Mouse (Mus musculus) hindbrain, postnatal 0 days (tissue): ENCODE data around the gene Atp5f1. TPM values are rescaled to one million over a fixed set of nuclear protein-coding genes. Genes with fewer than 3 reads are reported as not detected.
A peak's percentile ranks its signal among the peaks of the same experiment; 100 is the strongest.
"Not testable (repeated sequence)": the region's sequence is repeated elsewhere in the genome, so short reads cannot be mapped to it uniquely, and the experiment has no call there.

Experiments
- ATAC-seq: fragments of 200-750 bp; cut with Nextera tagmentation; 2 replicates; pipeline ENCODE4 v1.8.0; 2017; ENCODE audit warnings: mild to moderate bottlenecking, moderate TSS enrichment, moderate library complexity
- DNase-seq: peaks from one replicate; pipeline ENCODE4 v3.0.0-alpha.2; 2015; ENCODE audit warnings: low spot score
- H3K27ac ChIP-seq: fragments of 300-500 bp; sonication (generic); 2 replicates; pipeline ENCODE4 v1.5.1; 2014; ENCODE audit warnings: mild to moderate bottlenecking
- H3K27me3 ChIP-seq: fragments of 300-500 bp; sonication (generic); 2 replicates; pipeline ENCODE4 v1.6.1; 2014; ENCODE audit warnings: low read length, mixed read lengths; ENCODE audit not compliant: insufficient read depth
- H3K36me3 ChIP-seq: fragments of 300-500 bp; sonication (generic); 2 replicates; pipeline ENCODE4 v1.6.1; 2014; ENCODE audit warnings: low read length, mixed read lengths; ENCODE audit not compliant: insufficient read depth
- H3K4me1 ChIP-seq: fragments of 300-500 bp; sonication (generic); 2 replicates; pipeline ENCODE4 v1.6.1; 2014; ENCODE audit warnings: antibody characterized with exemption, low read length, mixed read lengths; ENCODE audit not compliant: insufficient read depth
- H3K4me2 ChIP-seq: fragments of 300-500 bp; sonication (generic); 2 replicates; pipeline ENCODE4 v1.6.1; 2014; ENCODE audit warnings: low read depth, mild to moderate bottlenecking, low read length, moderate library complexity, mixed read lengths
- H3K4me3 ChIP-seq: fragments of 300-500 bp; sonication (generic); 2 replicates; pipeline ENCODE4 v1.5.1; 2014; ENCODE audit warnings: low read length
- H3K9ac ChIP-seq: fragments of 300-500 bp; sonication (generic); replicated peaks from 2 replicates; pipeline ENCODE4 v1.6.1; 2014; ENCODE audit warnings: mild to moderate bottlenecking, low read length, moderate library complexity, mixed read lengths
- H3K9me3 ChIP-seq: fragments of 300-500 bp; sonication (generic); 2 replicates; pipeline ENCODE4 v1.6.1; 2016; ENCODE audit warnings: low read length, mixed read lengths
- CTCF ChIP-seq: IDR thresholded peaks from 2 replicates; pipeline ENCODE4 v1.5.1; 2016; ENCODE audit warnings: antibody characterized with exemption, control low read depth, low read depth
- WGBS: fragments of 180-500 bp; shearing (Covaris S2); extraction: QIAGEN DNeasy Blood & Tissue Kit; methylation state at CpG from one replicate; pipeline ENCODE4 v1.1.7; 2014; 5-methylcytosine and 5-hydroxymethylcytosine counted together
- polyA plus RNA-seq: library from polyadenylated mRNA; unstranded; fragments of >200 nt; fragmentation: Nextera tagmentation; extraction: Ambion mirVana; gene quantifications from 2 replicates; pipeline ENCODE4 v1.2.1, GENCODE M21; 2015
- total RNA-seq: library from RNA; depleted of rRNA; stranded (reverse); fragments of >200 nt; gene quantifications from 2 replicates; pipeline ENCODE4 v1.2.3, GENCODE M21; 2014; rRNA removed

The Atp5f1 gene
- total RNA-seq (233 and 276 TPM in 2 replicates), polyA plus RNA-seq (607 and 619 TPM in 2 replicates)

- peak within 1 kb of the TSS; percentile 81 for H3K4me3 ChIP-seq
- H3K27me3 ChIP-seq: no peaks in the 10 kb centered on the region
- peaks cover 34% of the 10 kb centered on the region for H3K36me3 ChIP-seq
- peak within 1 kb of the TSS; percentile 94 for H3K9ac ChIP-seq
- H3K4me2 ChIP-seq: peak within 1 kb of the TSS; percentile 80
- no peak for TF ChIP-seq CTCF
- no peak for DNase-seq
- peaks cover 19% of the 10 kb centered on the region for H3K4me1 ChIP-seq
- peak within 1 kb of the TSS; percentile 94 for H3K27ac ChIP-seq
- no peaks in the 10 kb centered on the region for H3K9me3 ChIP-seq
- no peak for ATAC-seq
- 6% methylated on average over 6 of the region's 6 CpGs for WGBS
Measured at GRCm38 (mm10) chr3:105959999-105960398, at the start of gene Atp5f1. Atp5f1 (minus strand) TSS chr3:105960099.

GRCm38 (mm10) chr3:106003360-106003759, 43.5 kb upstream of the Atp5f1 start:
- not testable (repeated sequence) for H3K9ac ChIP-seq, H3K36me3 ChIP-seq, ATAC-seq, DNase-seq, H3K4me2 ChIP-seq, H3K27ac ChIP-seq, H3K4me1 ChIP-seq, H3K9me3 ChIP-seq, H3K4me3 ChIP-seq, H3K27me3 ChIP-seq
- WGBS: 70% methylated on average over 10 of the region's 10 CpGs

- no peaks in the 10 kb centered on the region for H3K4me1 ChIP-seq
- peak overlapping the region; percentile 28 for H3K4me3 ChIP-seq
- DNase-seq (peak; percentile 72), ATAC-seq (peak; percentile 95)
- H3K9me3 ChIP-seq: no peaks in the 10 kb centered on the region
- no peaks in the 10 kb centered on the region for H3K27me3 ChIP-seq
- no peaks in the 10 kb centered on the region for H3K36me3 ChIP-seq
- no peak overlapping the region for H3K27ac ChIP-seq
- H3K9ac ChIP-seq: no peak overlapping the region
- H3K4me2 ChIP-seq: peak overlapping the region; percentile 57
- TF ChIP-seq CTCF: no peak
- WGBS: 19% methylated on average over 17 of the region's 17 CpGs
Measured at GRCm38 (mm10) chr3:106001416-106002370, 41.8 kb upstream of the Atp5f1 start.

- TF ChIP-seq CTCF: no peak
- Histone ChIP-seq H3K4me2 (peak overlapping the region; percentile 57), H3K27me3 (no peaks in the 10 kb centered on the region), H3K36me3 (no peaks in the 10 kb centered on the region), H3K4me1 (no peaks in the 10 kb centered on the region), H3K9me3 (no peaks in the 10 kb centered on the region), H3K9ac (no peak overlapping the region), H3K27ac (no peak overlapping the region), H3K4me3 (peak overlapping the region; percentile 28)
- WGBS: 21% methylated on average over 11 of the region's 11 CpGs
- DNase-seq (peak; percentile 12), ATAC-seq (peak; percentile 45; the same call in 1 of the 2 replicates)
Measured at GRCm38 (mm10) chr3:106000707-106001375, 40.9 kb upstream of the Atp5f1 start.

GRCm38 (mm10) chr3:105994730-105995129, 34.8 kb upstream of the Atp5f1 start:
- no peaks in the 10 kb centered on the region for H3K9me3 ChIP-seq
- no peak overlapping the region for H3K27ac ChIP-seq
- TF ChIP-seq CTCF: no peak
- H3K36me3 ChIP-seq: no peaks in the 10 kb centered on the region
- 74% methylated on average over 2 of the region's 2 CpGs for WGBS
- no peaks in the 10 kb centered on the region for H3K4me1 ChIP-seq
- H3K9ac ChIP-seq: no peak overlapping the region
- no peaks in the 10 kb centered on the region for H3K27me3 ChIP-seq
- no peak for ATAC-seq
- no peak for DNase-seq
- H3K4me3 ChIP-seq: no peak overlapping the region
- H3K4me2 ChIP-seq: no peak overlapping the region

GRCm38 (mm10) chr3:105991653-105992283, 31.9 kb upstream of the Atp5f1 start:
- DNase-seq (peak; percentile 83), ATAC-seq (peak; percentile 72)
- peak; percentile 74 for TF ChIP-seq CTCF
- Histone ChIP-seq H3K36me3 (no peaks in the 10 kb centered on the region), H3K4me2 (no peak overlapping the region), H3K9ac (no peak overlapping the region), H3K4me3 (no peak overlapping the region), H3K27ac (no peak overlapping the region), H3K27me3 (no peaks in the 10 kb centered on the region), H3K9me3 (no peaks in the 10 kb centered on the region), H3K4me1 (no peaks in the 10 kb centered on the region)
- WGBS: 26% methylated on average over 4 of the region's 4 CpGs

GRCm38 (mm10) chr3:105989611-105990010, 29.7 kb upstream of the Atp5f1 start:
- H3K4me2 ChIP-seq, H3K36me3 ChIP-seq, H3K27me3 ChIP-seq, H3K9ac ChIP-seq, DNase-seq, ATAC-seq, H3K4me3 ChIP-seq, H3K4me1 ChIP-seq, H3K27ac ChIP-seq, H3K9me3 ChIP-seq: not testable (repeated sequence)
- 43% methylated on average over 5 of the region's 5 CpGs for WGBS
